Mouse (Mus musculus) ES-Bruce4 (cell line): ENCODE measurements at regions not wholly inside any gene's neighbourhood (a gene's known extent, or its start where the extent isn't known, plus 50 kb on each side); places are given as distances from the start of the nearest gene placed in this dataset.

Source experiments
- CTCF ChIP-seq: IDR thresholded peaks from one replicate; pipeline ENCODE4 v1.8.1; 2011; ENCODE audit warnings: low read depth, low read length
- POLR2A ChIP-seq: IDR thresholded peaks from one replicate; pipeline ENCODE4 v1.8.1; 2011; ENCODE audit warnings: low read length; ENCODE audit not compliant: insufficient read depth

GRCm38 (mm10) chr13:28552974-28553750, 295.8 kb downstream of the Gm11361 start:
- TF ChIP-seq POLR2A (no peak), CTCF (no peak)
